Mouse (Mus musculus) limb, embryonic 14.5 days (tissue): ENCODE data around the gene Cnnm4. TPM values are rescaled to one million over a fixed set of nuclear protein-coding genes. Genes with fewer than 3 reads are reported as not detected.

Experiments
- ATAC-seq: fragments of 200-750 bp; cut with Nextera tagmentation; 2 replicates; pipeline ENCODE4 v1.8.0; 2017; ENCODE audit warnings: low read depth, moderate number of reproducible peaks, moderate TSS enrichment; ENCODE audit not compliant: low FRiP score
- DNase-seq: peaks from one replicate; pipeline ENCODE4 v3.0.0-alpha.2; 2015; ENCODE audit warnings: low spot score
- H3K27ac ChIP-seq: fragments of 300-500 bp; sonication (generic); replicated peaks from 2 replicates; pipeline ENCODE4 v1.5.1; 2014; ENCODE audit warnings: low read depth, mild to moderate bottlenecking, low read length, moderate library complexity, mixed read lengths
- H3K27me3 ChIP-seq: fragments of 300-500 bp; sonication (generic); 2 replicates; pipeline ENCODE4 v1.6.1; 2014; ENCODE audit warnings: low read length, mixed read lengths; ENCODE audit not compliant: control insufficient read depth, insufficient read depth
- H3K36me3 ChIP-seq: fragments of 300-500 bp; sonication (generic); 2 replicates; pipeline ENCODE4 v1.6.1; 2014; ENCODE audit warnings: mild to moderate bottlenecking, low read length, moderate library complexity, mixed read lengths; ENCODE audit not compliant: control insufficient read depth, insufficient read depth
- H3K4me1 ChIP-seq: fragments of 300-500 bp; sonication (generic); 2 replicates; pipeline ENCODE4 v1.6.1; 2014; ENCODE audit warnings: antibody characterized with exemption, low read length, mixed read lengths; ENCODE audit not compliant: control insufficient read depth, insufficient read depth
- H3K4me2 ChIP-seq: fragments of 300-500 bp; sonication (generic); replicated peaks from 2 replicates; pipeline ENCODE4 v1.6.1; 2014; ENCODE audit warnings: low read depth, mild to moderate bottlenecking, low read length, moderate library complexity; ENCODE audit not compliant: severe bottlenecking
- H3K4me3 ChIP-seq: fragments of 300-500 bp; sonication (generic); replicated peaks from 2 replicates; pipeline ENCODE4 v1.5.1; 2014; ENCODE audit warnings: low read length
- H3K9ac ChIP-seq: fragments of 300-500 bp; sonication (generic); 2 replicates; pipeline ENCODE4 v1.6.1; 2014; ENCODE audit warnings: mild to moderate bottlenecking, low read depth, low read length, moderate library complexity; ENCODE audit not compliant: severe bottlenecking
- H3K9me3 ChIP-seq: fragments of 300-500 bp; sonication (generic); 2 replicates; pipeline ENCODE4 v1.6.1; 2016; ENCODE audit warnings: low read length; ENCODE audit not compliant: control insufficient read depth
- POLR2A ChIP-seq: fragments of 200-500 bp; IDR thresholded peaks from 2 replicates; pipeline ENCODE4 v1.8.0; 2012; ENCODE audit warnings: inconsistent platforms, mild to moderate bottlenecking, moderate library complexity, borderline replicate concordance; ENCODE audit not compliant: insufficient read depth, insufficient read length; ENCODE audit errors: extremely low read depth
- WGBS: fragments of 180-500 bp; shearing (Covaris S2); extraction: QIAGEN DNeasy Blood & Tissue Kit; methylation state at CpG from one replicate; pipeline ENCODE4 v1.1.7; 2014; 5-methylcytosine and 5-hydroxymethylcytosine counted together
- polyA plus RNA-seq, 2 experiments: library from polyadenylated mRNA; depleted of rRNA in 1 of 2; stranded (reverse) in 1 of 2; unstranded in 1 of 2; fragments of >200 nt; fragmentation: Nextera tagmentation in 1 of 2; extraction: Ambion mirVana in 1 of 2; gene quantifications; 2 replicates each; pipeline versions ENCODE4 v1.2.1 to v1.2.3; 2012 to 2014

Cnnm4 gene
- polyA plus RNA-seq, 2 experiments: 7.3 to 13.1 TPM

DNA sequence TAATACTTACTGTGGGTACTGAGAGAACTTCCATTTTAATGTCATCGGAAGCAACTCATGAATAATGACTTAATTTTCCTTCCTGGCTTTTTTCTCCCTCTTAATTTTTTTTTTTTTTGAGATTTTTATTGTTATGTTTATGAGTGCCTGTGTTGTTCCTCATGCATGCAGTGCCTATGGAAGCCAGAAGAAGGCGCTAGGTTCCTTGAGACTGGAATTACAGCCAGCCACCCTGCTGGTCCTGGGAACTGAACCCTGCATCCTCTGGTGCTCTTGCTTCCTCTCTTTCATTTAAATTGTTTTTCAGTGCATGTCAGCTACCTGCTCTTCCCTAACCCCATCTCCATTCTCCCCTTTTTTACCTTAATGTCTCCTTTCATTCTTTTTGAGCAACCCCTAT lies 42.3 kb downstream of the Cnnm4 start:
- Histone ChIP-seq H3K4me3 (peak overlapping the region; percentile 94), H3K9me3 (no peaks in the 10 kb centered on the region), H3K27ac (no peak overlapping the region), H3K4me2 (peak overlapping the region; percentile 93), H3K36me3 (peaks cover 22% of the 10 kb centered on the region), H3K4me1 (peaks cover 19% of the 10 kb centered on the region), H3K27me3 (no peaks in the 10 kb centered on the region), H3K9ac (no peak overlapping the region)
- DNase-seq (peak; percentile 18), ATAC-seq (no peak)
- WGBS: 40% methylated on average over 2 of the region's 2 CpGs
- no peak for TF ChIP-seq POLR2A

- TF ChIP-seq POLR2A: no peak
- peaks cover 57% of the 10 kb centered on the region for H3K36me3 ChIP-seq
Observed at GRCm38 (mm10) chr1:36518259-36518658, 46.8 kb downstream of the Cnnm4 start.

DNA sequence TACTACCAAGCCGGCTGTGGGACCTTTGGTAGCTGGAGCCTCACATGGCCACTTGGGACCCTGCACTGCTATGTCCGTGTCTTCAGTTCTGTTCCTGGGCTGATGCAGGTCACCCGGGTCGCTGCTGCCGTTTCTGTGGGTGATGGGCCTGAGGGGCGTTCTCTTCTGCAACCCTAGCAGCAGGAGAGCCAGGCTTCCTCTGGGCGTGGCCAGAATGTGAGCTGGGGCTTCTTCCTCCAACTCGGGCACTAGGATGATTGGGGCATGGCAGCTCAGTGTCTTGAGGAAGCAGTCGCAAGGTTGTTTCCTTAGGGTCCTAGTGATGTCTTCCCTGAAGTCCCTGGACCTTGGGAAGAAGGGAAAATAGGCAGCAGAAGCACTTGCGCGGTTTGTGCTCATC lies 48.2 kb downstream of the Cnnm4 start:
- 76% methylated on average over 11 of the region's 11 CpGs for WGBS
- H3K4me2 ChIP-seq: no peak overlapping the region
- no peak overlapping the region for H3K9ac ChIP-seq
- no peaks in the 10 kb centered on the region for H3K27me3 ChIP-seq
- peaks cover 15% of the 10 kb centered on the region for H3K4me1 ChIP-seq
- DNase-seq (no peak), ATAC-seq (no peak)
- no peak for TF ChIP-seq POLR2A
- no peak overlapping the region for H3K27ac ChIP-seq
- H3K4me3 ChIP-seq: no peak overlapping the region
- H3K36me3 ChIP-seq: peaks cover 67% of the 10 kb centered on the region
- no peaks in the 10 kb centered on the region for H3K9me3 ChIP-seq

More at GRCm38 (mm10) chr1:36518259-36518658, 46.8 kb downstream of the Cnnm4 start:
- ATAC-seq (no peak), DNase-seq (no peak)
- Histone ChIP-seq H3K9me3 (no peaks in the 10 kb centered on the region), H3K4me2 (no peak overlapping the region), H3K27ac (no peak overlapping the region), H3K9ac (no peak overlapping the region), H3K4me1 (peaks cover 19% of the 10 kb centered on the region), H3K4me3 (no peak overlapping the region), H3K27me3 (no peaks in the 10 kb centered on the region)
- 81% methylated on average over 3 of the region's 3 CpGs for WGBS

DNA sequence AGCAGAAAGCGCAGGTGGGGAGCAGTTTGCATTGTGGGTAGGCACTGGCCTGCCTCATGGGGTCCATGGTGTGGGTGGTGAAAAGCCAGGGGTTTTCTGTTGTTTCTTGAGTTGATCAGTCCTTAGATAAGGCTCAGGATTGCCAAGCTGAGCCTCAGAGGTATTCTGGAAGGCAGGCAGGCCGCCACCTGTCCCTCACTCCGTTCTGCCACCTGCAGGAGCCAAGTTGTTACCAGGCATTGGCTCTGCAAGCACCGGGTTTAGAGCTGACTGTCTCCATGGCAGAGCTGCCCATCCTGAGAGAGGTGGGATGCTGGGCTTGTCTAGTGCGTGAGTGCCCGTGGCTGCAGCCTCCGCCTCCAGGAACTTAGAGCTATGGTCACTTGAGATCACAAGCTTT lies 50.8 kb downstream of the Cnnm4 start:
- no peak for ATAC-seq
- H3K36me3 ChIP-seq: peaks cover 80% of the 10 kb centered on the region
- WGBS: 94% methylated on average over 7 of the region's 7 CpGs
- no peaks in the 10 kb centered on the region for H3K27me3 ChIP-seq
- H3K27ac ChIP-seq: 0 out of 2 replicates have a peak overlapping the region, but pooled peaks have one; percentile 61
- H3K4me1 ChIP-seq: peaks cover 12% of the 10 kb centered on the region; the same call in 1 of the 2 replicates
- TF ChIP-seq POLR2A: no peak
- no peak overlapping the region for H3K4me2 ChIP-seq
- no peak for DNase-seq
- H3K9me3 ChIP-seq: no peaks in the 10 kb centered on the region
- no peak overlapping the region for H3K9ac ChIP-seq
- no peak overlapping the region for H3K4me3 ChIP-seq

DNA sequence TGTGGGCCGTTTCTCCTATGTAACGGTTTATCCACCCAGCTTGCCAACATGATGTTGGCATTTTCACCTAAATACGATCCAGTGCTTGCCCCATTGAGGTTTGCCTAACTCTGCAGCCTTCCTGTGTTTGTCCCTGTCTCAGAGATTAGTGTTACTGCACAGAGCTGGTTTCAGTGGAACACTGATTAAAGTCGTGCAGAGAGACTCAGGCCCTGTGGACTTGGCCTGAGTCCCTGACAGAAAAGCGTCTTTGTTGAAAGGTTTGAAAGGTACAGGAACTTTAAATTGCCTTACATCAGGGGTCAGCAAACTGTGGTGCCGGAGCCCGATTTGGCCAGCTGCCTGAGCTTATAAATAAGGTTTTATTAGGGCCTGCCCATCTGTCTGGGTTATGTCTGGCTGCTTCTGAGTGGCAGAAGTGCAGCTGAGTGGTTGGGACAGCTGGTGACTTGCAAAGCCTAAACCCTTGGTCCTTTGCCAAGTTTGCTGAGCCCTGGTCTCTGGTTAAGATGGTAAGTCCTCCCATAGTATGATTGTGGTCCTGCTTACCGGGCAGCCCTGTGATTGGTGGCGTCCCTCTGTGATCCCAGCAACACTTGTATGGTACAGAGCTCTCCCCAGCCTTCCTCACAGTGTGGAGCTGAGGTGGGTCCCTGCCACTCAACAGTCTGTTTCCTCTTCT lies 52.1 kb downstream of the Cnnm4 start:
- Histone ChIP-seq H3K27me3 (no peaks in the 10 kb centered on the region), H3K4me1 (peaks cover 12% of the 10 kb centered on the region; the same call in 1 of the 2 replicates), H3K27ac (peak overlapping the region; percentile 61), H3K9me3 (no peaks in the 10 kb centered on the region), H3K36me3 (peaks cover 73% of the 10 kb centered on the region), H3K4me3 (no peak overlapping the region), H3K4me2 (no peak overlapping the region), H3K9ac (no peak overlapping the region)
- DNase-seq: peak; percentile 80
- 25% methylated on average over 9 of the region's 9 CpGs for WGBS
- TF ChIP-seq POLR2A: no peak
- peak; percentile 80 for ATAC-seq
